Mouse (Mus musculus) cerebellum, adult 18-20 months (tissue): ENCODE results near the gene Coa3.

Experiments
- DNase-seq, 2 experiments: peaks; one replicate each; pipeline ENCODE4 v3.0.0; 2021

Gene Coa3

DNA sequence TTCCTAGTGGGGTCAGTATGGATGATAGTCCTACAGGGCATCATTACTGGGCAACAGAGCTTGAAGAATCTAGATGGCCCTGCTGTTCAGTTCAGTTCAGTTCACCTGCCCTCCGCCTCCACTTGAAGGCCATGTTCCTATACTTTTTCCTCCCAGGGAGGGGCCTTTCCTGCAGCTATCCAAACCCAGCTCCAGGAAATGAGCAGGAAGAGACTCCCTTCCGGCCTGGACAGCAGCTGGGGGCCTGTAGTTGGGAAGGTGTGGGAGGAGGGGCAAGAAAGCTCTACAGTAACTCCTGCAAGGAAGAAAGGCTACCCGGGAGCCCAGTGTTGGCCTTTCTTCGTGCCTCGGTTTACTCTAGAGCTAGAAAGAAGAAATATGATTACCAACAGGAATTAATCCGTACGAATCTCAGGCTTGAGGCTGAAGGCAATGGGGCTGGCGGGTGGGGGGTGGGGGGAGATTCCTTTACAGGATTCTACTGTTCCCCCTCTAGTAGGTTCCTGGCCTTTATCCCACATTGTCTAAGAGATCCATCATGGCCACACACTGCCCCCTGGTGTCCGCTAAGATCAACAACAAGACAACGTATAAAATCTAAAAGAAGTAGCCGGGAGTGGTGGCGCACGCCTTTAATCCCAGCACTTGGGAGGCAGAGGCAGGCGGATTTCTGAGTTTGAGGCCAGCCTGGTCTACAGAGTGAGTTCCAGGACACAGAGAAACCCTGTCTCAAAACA lies 30.5 kb downstream of the Coa3 start:
- peak; percentile 56 to 70 for DNase-seq

DNA sequence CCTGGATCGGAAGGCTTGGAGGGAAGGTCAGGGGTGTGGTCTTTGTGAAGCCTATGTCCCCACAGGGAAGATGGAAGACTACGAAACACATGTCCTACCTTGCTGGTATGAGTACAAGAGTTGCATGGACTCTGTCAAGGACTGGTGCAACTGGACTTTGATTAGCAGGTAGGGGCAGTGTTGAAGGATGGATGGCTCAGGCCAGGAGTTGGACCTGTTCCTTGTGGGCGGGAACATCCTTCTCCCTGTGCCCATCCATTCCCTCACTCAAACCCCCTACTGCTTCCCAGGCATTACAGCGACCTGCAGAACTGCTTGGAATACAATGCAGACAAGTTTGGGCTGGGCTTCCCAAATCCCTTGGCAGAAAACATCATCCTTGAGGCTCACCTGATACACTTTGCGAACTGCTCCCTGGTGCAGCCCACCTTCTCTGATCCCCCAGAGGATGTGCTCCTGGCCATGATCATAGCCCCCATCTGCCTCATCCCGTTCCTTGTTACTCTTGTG lies 31.3 kb downstream of the Coa3 start:
- DNase-seq = no peak

DNA sequence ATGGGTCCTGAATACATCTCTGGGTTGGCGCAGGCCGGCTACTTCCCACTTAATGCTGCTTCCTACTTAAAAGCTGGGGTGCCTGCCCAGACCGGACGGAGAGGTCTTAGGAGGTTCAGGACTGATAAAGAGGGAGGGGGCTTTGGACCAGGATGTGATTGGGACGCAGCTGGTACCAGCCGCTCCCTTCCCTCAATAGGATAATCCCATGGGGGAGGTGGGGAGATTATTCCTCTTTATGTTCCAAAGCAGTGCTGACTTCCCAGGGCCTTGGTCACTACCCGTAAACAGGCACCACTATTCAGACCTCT lies 32.3 kb downstream of the Coa3 start:
- DNase-seq = no peak

DNA sequence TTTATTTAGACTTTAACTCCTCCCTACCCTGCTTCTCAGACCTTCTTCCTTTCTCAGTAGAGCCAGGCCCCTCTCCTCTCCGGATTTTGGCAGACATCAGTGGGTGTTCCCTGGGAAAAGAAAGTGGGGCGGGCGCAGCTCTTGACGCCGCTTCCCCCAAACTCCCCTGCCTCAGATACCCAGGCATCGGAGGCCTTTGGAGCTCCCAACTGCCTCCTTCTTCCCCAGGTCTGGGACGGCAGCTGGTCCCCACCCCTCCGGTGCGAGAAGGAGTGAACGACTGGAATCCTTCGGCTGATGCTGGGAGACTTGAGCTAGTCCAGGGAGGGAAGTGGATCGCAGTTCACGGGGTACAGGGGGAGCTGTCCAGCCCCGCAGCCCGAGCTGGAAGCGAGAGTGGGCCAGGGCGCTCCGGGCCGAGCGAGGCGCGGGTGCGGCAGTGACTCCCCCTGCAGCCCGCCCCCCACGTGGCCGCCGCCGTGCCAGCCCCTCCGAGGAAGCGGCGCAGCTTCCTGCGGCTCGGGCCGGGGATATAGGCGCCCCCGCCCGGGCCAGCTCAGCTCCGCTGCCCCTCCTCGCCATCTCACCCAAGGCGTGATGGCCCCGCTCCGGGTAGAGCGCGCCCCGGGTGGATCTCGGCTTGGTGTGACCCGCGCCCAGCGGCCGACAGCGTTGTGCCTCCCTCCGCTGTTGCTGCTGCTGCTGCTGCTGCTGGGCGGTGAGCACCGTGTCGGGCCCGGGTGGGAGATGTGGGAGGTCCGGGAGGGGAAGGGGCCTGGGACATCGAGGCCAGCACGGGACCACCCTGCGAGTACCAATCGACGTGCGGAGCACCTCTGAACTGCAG lies 32.8 kb downstream of the Coa3 start, which contains the start of gene Ramp2:
Ramp2 (plus strand) TSS at position 174 of the 847 bp plus-strand sequence.
- DNase-seq = peak in 1 of 2 experiments; percentile 28

DNA sequence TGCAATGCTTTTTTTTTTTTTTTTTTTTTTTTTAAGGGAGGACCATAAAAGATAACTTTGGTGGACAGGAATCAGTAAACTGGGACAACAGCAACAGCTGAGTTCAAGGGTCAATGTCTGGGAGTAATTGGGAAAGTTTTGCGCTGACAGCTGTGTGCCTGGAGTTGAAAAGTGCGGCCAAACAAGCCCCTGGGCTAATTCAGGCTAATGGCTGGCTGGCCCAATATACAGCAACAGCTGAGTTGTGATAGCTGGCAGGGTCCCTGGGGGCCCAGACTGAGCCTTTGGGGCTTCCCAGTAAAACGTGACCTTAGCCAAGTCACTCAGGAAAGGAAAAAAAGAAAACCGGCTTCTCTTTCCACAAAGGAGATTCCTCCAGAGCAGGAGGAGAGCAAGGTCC lies 33.8 kb downstream of the Coa3 start:
- no peak for DNase-seq

DNA sequence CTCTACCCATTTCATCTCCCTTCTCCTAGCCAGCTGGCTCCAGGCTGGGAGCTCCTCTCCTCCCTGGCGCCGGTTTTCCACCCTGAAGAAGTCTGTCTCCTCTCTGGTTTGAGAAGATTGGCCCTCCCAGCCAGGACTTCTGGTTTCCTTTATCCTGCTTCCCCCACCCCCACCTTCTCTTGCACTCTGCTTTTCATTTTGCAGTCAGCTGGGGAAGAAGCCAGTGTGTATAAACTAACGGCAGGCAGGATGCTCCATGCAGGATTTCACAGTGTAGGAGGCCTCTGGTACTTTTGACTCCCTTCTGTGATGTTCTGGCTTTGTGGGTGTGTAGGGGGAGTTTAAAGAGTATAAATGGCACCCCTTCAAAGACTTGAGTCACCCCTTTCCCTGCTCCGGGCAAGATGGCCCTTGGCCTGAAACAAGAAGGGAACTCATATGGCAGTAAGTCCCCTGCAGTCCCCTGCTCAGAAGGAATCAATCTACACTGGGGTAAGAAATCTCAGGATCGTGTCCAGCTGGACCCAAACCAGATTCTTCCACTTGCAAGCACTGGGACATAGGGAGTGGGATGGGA lies 40.8 kb downstream of the Coa3 start:
- no peak for DNase-seq

DNA sequence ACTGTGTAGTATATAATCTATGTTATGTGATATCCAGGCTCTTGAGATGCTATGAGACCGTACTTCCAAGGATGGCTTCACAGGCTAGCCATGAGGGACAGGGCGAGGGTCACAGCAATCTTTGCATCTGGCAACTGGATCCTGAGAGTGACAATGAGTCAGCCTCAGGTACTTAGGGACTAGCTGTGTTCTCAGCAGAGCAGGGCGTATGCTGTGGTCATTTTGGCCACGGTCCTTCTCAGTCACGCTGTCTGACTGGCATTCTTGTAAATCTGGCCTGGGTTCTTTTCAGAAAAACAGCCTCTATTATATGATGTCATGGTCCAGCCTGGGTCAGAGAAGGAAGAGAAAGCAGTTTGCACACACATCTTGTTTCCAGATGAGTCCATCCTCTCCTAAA lies 42.1 kb downstream of the Coa3 start:
- DNase-seq = no peak

DNA sequence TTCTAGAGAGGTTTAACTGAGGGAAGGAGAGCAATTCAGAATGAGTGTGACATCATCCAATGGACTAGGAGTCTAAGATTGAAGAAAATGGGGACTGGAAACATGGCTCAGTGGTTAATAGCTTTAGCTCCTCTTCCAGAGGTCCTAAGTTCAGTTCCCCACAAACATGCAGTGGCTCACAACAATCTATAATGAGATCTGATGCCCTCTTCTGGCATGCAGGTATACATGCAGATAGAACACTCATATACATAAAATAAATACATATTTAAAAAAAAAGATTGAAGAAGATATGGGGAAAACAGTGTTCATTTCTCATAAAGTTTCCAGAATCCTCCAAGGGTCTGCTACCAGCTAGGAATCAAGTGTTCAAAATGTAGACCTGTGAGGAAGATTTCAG lies 43.5 kb downstream of the Coa3 start:
- DNase-seq = no peak

DNA sequence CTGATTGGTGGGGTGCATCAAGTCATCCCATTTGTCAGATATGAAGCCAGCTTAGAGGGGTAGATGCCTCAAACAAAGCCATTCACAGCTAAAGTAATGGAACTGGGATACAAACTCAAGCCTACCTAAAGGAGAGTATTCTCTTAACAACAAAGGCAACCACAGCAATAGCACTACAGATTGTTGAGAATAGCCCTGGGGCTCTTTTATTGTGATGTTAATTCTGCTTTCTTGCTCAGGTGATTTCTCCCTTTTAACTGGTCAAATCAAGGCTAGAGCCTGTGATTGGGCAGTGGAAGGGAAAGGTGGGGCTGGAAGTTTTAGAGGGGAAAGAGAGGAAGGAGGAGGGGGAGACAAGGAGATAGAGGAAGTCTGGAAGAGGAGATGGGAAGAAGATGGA lies 44.8 kb downstream of the Coa3 start:
- DNase-seq = no peak

DNA sequence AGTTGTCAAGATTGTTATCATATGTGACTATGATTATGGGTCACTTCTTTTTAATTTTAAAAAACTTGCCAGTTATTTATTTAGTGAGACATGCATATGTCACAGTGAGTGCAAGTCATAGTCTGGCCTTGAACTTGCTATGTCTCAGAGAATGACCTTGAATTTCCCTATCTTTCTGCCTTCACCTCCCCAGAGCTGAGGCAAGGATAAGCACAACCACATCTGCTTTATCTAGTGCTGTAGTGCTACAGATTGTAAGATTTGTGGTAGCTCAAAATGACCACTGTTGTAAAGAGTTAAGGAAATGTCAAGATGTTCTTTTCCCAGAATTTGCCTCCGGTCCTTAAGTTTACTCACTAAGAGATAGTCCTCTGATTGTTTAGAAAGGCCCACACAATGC lies 45.7 kb downstream of the Coa3 start:
- DNase-seq = no peak

DNA sequence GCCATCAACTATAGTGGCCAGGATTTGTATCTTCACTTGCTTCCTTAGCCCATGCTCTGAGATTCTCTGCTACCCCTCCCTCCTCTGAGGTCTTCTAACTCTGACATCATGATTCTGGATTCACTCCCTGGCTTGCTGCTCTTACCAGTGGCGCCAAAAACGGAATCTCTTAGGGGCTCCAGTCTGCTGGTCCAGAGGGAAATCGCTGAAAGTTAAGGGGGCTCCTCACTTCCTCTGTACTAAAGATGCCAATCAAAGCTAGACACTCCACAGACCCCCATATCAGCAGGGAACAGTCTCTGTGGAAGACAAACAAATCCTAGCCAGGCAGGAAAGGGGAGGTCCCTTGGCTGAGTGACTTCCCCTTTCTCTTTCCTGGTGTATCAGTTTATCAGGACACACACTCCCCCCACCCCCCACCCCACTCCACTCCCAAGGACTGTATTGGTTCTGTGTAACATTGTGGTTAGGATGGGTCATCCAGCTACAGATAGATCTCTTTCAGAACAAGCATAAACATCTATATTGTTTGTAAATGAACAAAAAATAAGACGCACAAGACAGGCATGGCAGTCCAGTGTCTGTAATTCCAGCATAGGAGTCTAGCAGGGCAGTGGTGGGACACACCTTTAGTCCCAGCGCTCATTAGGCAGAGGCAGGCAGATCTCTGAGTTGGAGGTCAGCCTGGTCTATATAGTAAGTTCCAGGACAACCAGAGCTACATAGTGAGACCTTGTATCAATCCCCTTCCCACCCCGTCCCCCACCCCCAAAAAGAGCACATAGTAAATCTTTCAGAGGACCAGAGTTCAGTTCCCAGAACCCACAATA lies 46.7 kb downstream of the Coa3 start:
- DNase-seq = no peak

DNA sequence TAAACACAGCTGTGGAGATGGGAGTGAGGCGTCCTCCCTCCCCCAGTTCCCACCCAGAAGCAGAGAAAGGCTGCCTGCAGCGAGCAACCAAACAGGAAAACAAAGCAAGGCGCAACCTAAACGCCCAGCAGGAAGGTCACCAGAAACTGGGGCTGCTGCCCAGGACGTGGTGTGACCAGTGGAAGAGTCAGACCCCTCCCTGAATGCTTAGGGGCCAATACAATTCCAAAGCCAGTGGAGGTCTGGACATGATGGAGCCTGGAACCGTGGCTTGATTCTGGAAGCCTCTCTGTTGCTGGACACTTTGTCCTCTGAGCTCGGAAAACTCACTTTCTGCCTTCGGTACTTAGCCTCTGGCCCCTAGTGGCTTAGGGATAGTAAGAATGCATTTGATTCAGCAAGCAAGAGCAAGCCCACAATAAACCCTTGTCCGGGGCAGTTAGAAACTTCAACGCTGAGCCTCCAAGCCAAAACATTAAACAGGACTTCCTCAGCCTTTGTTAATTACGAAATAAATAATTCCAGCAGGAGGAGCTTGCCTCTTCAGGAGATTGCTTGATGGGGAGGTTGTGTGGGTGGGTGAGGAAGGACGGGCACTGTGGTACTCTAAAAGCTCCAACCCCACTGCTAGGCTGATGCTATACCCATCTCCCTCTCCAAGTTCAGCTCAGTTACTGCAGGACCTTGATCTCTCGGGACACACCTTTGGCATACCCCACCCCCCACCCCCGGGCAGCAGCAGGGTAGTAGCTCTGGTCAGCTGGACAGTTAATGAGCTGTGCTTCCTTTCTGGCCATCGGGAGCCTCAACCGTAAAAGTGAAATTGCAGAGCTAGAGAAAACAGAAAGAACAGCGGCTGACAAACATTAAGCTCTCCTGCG lies 47.7 kb downstream of the Coa3 start:
- DNase-seq = peak in 1 of 2 experiments; percentile 26

DNA sequence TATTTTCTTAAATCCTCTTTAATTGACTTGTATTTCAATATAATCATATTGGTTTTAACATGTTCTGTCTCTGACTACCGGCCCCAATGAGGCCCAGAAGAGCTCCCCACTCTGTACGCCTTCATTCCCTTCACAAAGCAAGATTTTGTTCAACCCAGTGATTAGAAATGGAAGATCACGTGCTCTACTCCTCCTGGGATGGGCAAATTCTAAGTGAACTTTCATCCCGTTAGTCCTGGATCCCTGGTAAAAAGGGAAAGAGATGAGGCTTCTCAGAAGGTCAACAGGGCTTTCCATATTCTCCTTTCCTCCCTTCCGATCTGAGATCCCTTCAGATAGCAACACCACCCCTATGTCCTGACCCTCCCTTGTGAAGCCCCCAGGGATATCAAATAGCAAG lies 48.4 kb downstream of the Coa3 start:
- no peak for DNase-seq

DNA sequence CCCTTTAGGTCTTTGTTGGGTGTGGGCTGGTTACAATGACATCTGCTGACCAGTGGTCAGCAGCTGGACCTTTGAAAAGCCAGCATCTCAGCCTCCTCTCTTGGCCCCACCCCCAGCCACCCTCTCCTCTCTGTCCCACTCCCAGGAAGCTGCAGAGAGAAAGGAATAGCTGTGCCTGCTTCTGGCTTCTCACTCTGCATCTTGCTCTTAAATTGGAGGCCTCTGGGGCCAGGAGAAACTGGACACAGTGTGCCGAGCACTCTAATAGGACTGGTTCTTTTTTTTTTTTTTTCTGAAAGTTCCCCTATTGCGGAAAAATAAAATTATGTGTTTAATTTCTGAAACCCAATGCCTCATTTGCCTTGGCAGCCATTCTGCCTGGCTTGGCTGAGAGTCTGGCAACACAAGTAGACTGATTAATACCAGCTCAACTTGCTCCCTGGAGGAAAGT lies 48.8 kb downstream of the Coa3 start:
- DNase-seq = peak in 1 of 2 experiments; percentile 18

DNA sequence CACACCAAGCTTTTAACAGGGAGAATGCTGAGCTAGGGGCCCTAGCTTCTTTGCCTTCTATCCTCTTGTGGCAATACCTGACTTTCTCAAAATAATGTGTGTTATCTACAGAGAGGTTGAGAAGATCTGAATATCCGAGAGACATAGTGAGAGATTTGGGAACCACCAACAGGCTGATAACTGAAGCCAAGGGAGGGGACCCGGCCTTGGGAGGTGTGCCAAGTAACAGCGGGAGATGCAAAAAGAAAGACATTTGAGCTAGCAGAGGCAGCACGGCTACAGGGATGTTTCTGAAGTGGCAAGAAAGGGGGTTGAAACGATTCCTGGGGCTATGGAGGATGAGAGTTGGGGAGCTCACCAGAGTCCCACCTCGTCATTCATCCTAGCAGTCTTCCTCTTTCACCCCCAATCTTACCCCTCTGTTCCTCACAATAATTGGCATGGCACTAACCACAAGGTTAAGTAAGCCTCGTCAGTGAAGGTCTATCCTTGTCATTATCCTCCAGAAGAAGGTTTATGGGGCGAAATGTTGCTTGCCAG lies 49.5 kb downstream of the Coa3 start:
- DNase-seq = no peak
